Mouse (Mus musculus) stomach, postnatal 0 days (tissue): ENCODE results near the gene Gm13889.

Source experiments
- CTCF ChIP-seq: IDR thresholded peaks from 2 replicates; pipeline ENCODE4 v1.5.1; 2016; ENCODE audit warnings: antibody characterized with exemption, low read depth, mild to moderate bottlenecking, moderate library complexity
- EP300 ChIP-seq: optimal IDR thresholded peaks from 2 replicates; pipeline ENCODE3; 2016; ENCODE audit warnings: antibody characterized with exemption

DNA sequence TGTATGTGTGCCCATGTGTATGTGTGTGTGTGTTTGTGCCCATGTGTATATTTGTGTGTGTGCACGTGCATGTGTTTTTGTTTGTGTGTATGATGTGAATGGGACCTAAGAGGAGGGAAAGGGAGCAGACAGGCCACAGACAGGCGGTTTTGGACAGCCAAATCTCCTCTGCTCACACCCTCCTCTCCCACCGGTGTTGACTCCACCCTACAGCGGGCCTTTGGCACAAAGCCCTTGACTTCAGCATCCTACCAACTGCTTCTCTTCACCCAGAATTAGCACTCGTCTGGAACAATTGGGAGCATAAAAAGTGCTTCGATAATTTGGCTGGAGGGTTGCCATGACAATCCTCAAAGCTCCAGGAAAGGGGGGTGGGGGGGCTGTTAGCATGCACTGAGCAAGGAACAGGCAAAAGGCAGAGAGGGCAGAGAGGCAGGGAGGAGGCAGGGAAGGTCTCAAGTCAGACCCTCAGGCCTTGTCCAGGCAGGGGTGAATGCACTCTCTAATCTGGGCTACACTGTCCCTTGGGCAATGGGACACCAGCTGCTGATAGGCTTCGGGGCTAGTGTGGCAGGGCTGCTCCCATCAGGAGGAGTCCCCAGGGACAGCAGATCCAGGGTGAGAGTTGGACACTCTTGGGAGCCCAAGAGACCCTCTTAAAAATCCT, 7.6 kb upstream of the Gm13889 start:
- TF ChIP-seq CTCF (no peak), EP300 (no peak)
